Mouse (Mus musculus) bone marrow, adult 2 months (tissue): ENCODE data around the gene Lrriq3.

Source experiments
- CTCF ChIP-seq: fragments of 200-500 bp; IDR thresholded peaks from 2 replicates; pipeline ENCODE4 v1.5.1; 2011; ENCODE audit warnings: low read length, control low read depth; ENCODE audit not compliant: control insufficient read depth, insufficient read depth
- POLR2A ChIP-seq: fragments of 200-500 bp; IDR thresholded peaks from 2 replicates; pipeline ENCODE4 v1.6.1; 2011; ENCODE audit warnings: low read depth, mild to moderate bottlenecking, control low read depth, low read length, borderline replicate concordance; ENCODE audit not compliant: control insufficient read depth

DNA sequence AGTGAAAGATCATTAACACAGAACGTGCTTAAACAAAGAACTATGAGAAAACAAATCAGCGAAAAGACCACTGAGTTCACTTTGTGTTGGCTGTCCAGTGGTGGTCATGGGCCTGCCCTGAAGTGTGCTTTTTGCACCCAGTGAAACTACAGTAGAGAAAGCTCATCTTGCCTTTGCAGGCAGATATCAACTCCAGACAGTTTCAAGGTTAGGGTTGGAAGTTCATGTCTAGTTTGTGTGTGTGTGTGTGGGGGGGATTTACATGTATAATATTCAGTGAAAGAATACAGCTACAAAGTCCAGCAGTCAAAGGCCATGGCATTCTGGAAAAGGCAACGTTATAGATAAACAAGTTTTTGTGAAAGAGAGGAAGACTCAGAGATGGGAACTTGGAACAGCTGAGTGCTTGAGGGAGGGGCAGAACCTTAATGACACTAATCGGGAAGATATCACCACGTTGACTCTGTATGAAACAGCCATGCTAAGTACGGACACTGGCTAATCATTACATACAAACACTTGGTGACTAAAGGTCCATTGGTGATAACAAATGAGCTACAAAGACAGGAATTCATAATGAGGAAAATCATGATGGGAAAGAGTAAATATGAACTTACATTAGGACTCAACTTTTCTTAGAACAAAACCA, 34.3 kb upstream of the Lrriq3 start:
- no peak for TF ChIP-seq CTCF
- TF ChIP-seq POLR2A, result no peak
